Mouse (Mus musculus): Measurements from ENCODE around the gene Hexim1.

The Hexim1 gene

GRCm38 (mm10) chr11:103116008-103116818 lies at the start of gene Hexim1:
TSS of gene Hexim1 (plus strand) at chr11:103116231.
- peak; percentile 100 for DNase-seq (ENCODE audit: low spot score)

DNA sequence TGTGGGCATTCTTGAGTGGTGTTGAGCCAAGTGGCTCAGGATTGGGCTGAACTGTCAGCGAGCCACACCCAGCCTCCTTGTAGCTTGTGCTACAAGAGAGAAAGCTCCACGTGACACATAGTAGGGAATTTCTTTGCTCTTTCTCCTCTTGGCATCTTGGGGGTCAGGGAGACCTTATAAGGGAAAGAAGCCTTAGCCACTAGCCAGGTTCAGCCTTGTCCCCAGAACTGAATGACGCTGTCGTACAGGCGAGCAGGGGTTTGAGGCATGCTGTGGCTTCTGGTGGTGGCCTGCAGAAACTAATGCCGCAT lies 49.0 kb upstream of the Hexim1 start:
- DNase-seq (ENCODE audit: low spot score): no peak

DNA sequence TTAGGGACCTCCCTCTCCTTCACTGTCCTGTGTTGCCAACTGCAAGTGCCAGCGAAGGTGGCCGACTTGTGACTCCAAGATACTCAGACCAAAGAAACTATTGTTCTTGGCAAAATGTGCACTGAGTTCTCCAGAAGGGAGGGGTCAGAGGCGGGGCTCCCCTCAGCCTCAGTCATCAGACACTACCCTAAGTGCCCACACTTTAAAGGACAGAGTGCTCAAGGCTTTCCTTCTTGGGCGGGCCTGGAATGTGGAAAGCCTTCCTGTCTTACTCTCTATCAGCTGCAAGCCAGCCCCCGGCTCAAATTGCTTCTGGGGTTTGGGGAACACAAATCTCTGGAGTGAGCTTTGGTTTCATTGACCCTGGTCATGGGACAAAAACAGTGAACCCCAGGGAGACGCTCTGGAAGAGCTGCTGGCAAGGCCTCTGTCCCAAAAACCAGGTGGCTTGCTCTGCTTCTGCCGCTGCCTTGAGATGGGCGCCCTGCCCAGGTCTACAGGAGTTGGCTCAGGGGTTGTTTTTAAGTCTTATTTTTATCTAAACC lies 48.5 kb upstream of the Hexim1 start:
- DNase-seq (ENCODE audit: low spot score): no peak

DNA sequence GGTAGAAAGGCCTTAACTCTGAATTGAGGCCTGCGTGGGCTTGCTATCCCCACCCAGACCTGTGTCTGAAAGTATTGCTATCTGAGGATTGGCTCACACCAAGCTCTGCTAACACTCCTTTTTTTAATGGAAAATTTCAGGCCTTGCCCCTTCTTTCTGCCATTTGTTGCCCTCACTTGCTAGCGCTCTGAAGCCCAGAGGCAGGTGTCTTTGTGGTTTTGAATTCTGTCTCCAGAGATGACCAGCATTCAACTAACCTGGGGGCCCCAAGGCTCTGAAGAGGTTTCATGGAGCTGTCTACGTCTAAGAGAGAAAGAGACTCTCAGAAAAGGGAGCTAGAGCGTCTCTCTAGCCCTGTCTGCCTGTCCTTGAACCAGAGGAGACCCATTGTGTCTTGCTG lies 47.8 kb upstream of the Hexim1 start:
- no peak for DNase-seq (ENCODE audit: low spot score)

DNA sequence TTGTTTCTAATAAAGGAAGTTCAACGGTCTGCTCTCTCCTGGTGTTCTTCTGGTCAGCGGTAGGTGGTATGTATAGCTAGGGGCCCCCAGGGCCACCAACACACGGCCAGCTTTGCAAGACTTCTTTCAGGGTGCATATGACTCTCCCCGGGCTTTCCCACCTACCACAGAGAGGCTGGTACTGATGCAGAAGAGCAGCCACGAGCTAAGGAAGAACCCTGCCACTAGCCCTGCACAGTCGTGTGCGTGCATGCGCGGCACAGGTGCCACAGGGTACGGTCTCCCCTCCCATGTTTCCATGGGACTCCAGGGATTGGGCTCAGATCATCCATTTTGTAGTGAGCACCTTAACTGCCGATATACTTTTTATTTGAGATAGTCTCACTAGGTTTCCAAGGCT lies 47.1 kb upstream of the Hexim1 start:
- DNase-seq (ENCODE audit: low spot score): no peak

DNA sequence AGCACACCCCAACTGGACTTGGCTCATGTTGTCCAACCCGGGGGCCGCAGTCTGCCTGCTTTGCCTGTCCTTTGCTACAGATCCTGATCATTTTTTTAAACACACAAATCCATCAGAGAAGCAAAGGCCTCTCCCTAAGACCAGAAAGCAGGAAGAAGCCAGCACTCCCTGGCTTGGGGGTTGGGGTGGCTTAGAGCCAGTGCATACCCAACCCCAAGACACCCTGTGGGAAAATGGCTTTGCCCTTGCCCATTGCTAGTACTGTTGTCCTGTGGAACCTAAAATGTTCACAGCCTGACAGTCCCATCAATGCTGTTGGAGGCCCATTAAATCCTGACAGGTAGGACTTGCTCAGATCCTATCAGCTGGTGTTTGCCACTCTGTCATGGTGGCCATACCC lies 46.3 kb upstream of the Hexim1 start:
- DNase-seq (ENCODE audit: low spot score): no peak

- DNase-seq (ENCODE audit: low spot score): no peak
Observed at GRCm38 (mm10) chr11:103070322-103070880, 45.6 kb upstream of the Hexim1 start.

- no peak for DNase-seq (ENCODE audit: low spot score)
Observed at GRCm38 (mm10) chr11:103073671-103074070, 42.4 kb upstream of the Hexim1 start.

DNA sequence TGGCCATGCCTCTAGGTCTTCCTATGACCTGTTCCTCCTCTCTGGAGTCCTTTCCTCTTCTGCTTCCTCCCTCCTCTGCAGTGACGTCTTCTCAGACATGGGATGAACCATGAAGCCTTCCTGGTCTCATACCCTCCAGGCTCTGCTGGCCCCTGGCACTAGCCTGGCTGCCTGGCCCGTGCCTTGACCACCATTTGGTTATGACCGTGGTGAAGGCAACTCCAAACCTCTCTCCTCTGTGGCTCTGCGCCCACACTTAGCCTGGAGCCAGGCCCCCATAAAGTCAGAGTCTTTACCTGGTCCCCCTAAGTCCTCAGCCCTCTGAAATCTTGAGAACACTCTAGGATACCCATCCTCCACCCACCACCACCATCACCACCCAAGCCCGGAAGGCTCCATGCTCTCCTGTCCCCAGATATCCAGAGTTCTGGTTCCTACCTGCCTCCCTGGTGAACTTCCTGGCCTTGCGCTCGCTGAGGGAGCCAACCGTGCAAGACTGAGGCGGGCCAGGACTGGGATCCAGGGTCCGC lies 41.8 kb upstream of the Hexim1 start:
- no peak for DNase-seq (ENCODE audit: low spot score)

DNA sequence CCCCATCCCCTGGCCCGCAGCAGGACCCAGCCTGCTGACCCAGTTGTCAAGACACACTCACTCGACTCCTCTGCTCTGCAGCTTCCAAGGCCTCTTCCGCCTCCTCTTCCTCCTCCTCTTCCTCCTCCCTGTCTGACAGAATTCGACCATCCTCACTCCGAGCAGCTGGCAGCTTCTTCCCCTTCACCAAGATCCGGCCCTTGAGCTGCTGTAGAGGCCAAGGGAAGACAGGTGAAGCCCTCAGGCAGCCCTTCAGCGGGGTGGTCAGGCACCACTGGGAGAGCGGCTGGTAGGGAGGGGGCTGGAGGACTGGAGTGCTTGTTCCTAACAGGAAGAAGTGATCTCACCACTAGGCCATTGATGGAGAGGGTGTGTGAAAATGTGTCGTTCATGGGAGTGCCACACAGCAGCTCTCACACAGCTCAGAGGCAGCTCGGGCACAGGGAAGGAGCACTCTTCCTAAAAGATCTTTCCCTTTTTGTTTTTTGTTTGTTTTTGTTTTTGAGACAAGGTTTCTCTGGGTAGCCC lies 41.2 kb upstream of the Hexim1 start:
- no peak for DNase-seq (ENCODE audit: low spot score)

GRCm38 (mm10) chr11:103076010-103076409 lies 40.0 kb upstream of the Hexim1 start:
- DNase-seq (ENCODE audit: low spot score): no peak

DNA sequence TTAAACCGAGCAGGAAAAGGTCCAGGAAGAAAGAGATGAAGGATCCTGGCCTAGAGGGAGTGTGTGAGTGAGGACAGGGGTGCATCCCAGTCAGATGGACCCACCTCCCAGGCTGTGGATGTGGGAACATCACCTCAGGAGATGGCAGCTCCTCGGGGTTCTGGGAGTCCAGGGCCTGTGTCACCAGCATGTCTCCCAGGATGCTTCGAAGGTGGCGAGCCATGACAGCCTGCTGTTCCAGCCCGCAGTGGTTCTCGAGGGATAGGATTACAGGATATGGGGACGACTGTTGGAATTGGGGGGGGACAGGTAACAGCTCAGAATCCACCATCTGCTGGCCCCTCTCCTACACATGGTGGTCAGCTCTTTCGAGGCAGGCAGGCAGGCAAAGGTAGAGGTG lies 39.5 kb upstream of the Hexim1 start:
- DNase-seq (ENCODE audit: low spot score): no peak

DNA sequence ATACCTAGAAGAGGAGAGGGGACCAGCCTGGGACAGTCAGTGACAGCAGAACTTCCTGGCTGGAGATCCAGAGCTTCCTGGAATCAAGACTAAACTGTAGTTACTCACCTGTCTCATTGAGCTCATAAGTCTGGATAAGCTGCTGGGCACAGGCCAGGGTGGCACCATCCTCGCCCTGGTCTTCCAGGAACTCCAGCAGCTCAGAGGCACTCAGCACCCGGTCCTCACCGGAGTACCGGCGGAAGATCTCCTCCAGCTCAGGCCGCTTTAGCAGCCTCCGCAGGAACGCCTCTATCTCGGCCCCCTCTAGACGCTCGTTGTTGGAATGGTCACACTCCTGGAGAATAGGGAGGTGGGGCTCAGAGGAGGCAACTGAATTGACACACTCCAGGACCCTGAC lies 37.9 kb upstream of the Hexim1 start:
- DNase-seq (ENCODE audit: low spot score): no peak

DNA sequence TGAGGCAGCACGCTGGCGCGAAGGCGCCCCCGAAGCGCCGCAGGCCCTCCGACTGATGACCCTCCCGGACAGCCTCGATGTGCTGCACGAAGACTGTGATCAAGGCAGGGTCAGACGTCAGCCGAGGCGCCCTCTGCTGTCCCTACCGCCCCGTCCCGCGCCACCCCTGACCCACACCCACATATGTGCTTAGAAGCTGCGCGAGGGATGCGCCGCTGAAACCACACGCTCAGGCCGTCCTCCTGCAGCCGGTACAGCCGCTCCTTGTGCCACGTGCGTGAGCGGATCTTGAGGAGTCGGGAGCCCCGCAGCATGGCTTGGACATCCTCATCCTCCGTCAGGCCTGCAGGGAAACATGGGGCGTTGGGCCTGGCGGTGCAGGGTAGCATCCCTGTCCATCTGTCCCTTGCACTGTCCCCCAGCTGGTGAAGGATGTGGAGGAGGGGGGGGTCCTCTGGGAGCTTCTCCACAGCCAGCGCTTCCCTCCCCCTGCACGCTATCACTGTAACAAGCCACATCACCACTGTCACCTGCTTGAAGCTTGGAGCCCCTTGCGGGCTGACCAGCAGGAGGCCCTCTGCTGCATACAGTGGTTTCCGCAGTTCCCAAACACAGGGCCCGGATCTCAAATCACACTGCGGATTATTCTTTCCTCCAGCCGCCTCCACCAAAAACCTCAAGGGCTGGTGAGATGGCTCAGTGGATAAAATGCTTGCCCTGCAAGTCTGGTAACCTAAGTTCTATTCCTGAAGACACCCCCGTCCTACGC lies 35.5 kb upstream of the Hexim1 start:
- DNase-seq (ENCODE audit: low spot score): no peak

DNA sequence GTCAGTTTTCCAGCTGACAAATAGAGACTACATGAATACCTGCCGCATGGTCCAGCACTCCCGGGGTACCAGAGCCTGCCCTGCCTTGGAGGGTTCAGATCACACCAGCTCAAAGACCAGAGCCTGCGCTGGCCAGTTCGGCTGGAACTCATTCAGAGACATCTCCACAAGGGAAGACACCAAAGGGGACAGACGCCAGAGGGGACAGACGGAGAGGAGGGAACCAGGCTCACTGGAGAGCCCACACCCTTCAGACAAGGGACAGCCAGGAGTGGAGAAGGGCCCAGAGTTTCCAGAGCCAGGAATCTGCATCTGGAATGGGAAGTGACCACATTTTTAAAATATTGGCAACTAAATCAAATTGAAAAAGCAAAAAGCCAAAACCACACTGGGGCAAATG lies 34.4 kb upstream of the Hexim1 start:
- no peak for DNase-seq (ENCODE audit: low spot score)

- DNase-seq (ENCODE audit: low spot score): no peak
Observed at GRCm38 (mm10) chr11:103093306-103093705, 22.7 kb upstream of the Hexim1 start.

- DNase-seq (ENCODE audit: low spot score): no peak
Observed at GRCm38 (mm10) chr11:103093862-103094833, 21.9 kb upstream of the Hexim1 start.

DNA sequence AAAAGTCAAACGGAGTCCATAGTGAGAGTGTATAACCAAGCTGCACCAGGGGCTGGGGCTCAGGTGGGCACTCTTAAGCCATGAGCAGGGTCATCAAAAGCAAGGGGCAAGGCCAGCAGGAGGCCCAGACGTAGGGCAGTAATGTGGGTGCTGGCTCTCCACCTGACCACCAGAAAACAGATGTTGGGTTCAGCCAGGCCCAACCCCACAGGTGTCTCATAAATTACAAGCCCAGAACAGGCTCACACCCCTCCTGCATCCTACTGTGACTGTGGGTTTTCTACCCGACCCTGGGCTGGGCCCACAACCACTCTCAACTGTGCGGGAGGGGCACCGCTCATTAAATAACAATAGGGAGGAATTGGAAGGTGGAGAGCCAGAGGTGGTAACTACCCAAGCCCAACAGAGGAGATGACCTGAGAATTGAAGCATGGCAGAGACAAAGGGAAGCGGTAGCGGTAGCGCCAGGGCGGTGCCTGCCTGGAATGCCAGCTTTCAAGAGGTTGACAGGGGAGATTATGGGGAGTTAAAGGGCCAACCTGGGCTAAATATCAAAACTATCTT lies 20.8 kb upstream of the Hexim1 start:
- DNase-seq (ENCODE audit: low spot score): no peak

- no peak for DNase-seq (ENCODE audit: low spot score)
Observed at GRCm38 (mm10) chr11:103095801-103096200, 20.2 kb upstream of the Hexim1 start.

DNA sequence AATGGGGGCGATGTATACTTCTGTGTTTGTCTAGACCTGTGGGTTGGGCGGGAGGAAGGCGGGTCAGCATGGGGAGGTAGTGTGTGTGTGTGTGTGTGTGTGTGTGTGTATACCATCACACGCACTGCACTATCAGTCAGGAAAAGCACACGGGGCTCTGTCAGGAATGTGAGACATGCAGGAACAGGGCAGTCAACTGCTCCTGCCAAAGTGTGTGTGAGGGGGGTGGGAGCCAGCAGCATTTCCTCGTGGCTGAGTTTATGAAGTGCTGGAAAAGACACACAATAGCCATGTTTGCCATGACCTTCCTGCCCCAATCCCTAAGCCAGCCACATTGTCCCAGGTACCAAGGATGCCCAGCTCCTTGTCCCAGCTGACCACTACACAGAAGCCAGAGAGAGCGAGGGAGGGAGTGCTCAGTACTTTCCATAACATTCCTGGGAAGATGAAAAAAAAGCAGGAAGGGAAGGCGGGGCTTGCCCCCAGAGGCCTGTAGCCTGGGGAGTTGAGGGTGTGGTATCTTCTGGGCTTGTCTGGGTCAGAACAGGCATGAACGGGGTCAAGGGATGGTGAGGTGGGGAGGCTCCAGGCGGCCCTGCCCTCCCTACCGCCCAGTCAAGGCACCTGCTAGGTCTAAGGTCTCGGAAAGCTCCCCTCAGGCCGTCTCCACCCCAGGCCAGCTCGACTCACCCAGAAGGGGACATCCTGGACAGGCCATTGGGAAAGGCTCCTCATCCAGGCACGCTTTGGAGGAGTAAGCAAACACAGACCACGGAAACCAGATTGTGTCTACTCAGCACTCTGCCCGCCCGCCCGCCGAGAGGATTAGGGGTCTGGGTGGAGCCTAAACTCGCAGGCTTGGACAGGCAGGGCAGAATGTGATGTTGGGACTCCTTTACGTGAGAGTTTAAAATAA lies 18.8 kb upstream of the Hexim1 start:
- DNase-seq (ENCODE audit: low spot score): no peak
